Mouse (Mus musculus): ENCODE results near the gene Gm21209. TPM values are rescaled to one million over a fixed set of nuclear protein-coding genes. Genes with fewer than 3 reads are reported as not detected.

Gene Gm21209
- not detected for total RNA-seq (2023)

DNA sequence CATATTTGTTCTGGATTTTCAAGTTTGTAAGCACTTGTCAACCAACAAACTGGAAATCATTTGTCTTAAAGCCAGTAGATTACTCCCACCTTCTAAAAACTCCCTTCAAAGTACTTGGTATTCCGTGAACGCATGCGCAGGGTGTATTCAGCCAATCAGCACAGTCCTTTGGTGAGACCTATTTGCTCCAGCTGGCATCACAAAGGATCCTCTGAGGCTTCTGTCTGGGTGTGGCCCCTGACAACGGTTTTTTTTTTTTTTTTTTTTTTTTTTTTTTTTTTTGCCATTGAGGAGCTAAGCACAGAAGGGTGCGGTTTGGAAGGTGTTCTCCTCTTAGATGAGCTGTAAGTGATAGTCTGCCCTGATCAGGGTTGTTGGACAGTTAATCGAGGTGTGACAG, at the start of gene Gm21209:
TSS of gene Gm21209 (plus strand) at position 301 of the 400 bp plus-strand sequence.

